Mouse (Mus musculus): ENCODE measurements around the gene AF067061.
"Not testable (repeated sequence)": the region's sequence is repeated elsewhere in the genome, so short reads cannot be mapped to it uniquely, and the experiment has no call there.

AF067061 gene

DNA sequence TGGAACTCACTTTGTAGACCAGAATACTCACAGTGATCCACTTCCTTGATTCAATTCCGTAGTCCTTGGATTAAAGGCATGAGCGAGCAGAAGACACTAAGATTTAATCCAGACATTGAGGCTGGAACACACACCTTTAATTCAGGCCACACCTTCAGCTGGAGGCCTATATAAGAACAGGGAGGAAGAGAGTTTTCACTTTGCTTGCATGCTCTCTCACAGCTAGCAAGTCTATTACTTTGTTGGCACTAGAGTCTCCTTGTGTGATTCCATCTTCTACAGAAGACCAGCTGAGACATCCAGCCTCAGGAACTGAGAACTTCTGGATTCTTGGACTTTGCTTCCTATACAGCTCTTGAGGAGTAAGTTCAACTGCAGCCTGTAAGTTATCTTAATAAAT is at the start of gene AF067061:
Gene AF067061 (plus strand): TSS at position 245 of the 400 bp plus-strand sequence.
- DNase-seq (ENCODE audit: low spot score) = not testable (repeated sequence)

DNA sequence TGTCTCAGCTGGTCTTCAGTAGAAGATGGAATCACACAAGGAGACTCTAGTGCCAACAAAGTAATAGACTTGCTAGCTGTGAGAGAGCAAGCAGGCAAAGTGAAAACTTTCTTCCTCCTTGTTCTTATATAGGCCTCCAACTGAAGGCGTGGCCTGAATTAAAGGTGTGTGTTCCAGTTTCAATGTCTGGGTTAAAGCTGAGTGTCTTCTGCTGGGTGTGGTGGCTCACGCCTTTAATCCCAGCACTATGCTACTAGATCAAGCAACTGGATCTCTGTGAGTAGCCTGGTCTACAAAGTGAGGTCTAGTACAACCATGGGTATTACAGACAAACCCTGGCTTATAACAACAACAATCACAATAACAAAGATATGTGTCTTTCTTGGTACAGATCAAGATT is 47.1 kb upstream of the AF067061 start, which contains the start of gene Gm21762:
Gene Gm21762 (minus strand): TSS at position 101 of the 400 bp plus-strand sequence.
- DNase-seq (ENCODE audit: low spot score) = not testable (repeated sequence)

DNA sequence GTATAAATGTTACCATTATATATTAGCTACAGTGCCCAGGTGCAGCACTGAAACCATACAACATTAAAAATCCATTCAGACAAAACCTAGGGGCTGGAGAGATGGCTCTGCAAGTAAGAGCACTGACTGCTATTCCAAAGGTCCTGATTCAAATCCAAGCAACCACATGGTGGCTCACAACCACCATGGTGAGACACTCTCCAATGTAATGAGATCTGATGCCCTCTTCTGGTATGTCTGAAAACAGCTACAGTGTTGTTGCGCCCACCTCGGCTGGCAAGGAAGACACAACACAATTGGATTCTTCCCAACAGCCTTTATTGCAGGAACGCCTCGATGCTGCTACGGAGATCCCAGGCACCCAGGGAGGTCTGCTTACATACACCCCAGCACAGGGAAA is 42.0 kb upstream of the AF067061 start:
- DNase-seq (ENCODE audit: low spot score) = not testable (repeated sequence)

DNA sequence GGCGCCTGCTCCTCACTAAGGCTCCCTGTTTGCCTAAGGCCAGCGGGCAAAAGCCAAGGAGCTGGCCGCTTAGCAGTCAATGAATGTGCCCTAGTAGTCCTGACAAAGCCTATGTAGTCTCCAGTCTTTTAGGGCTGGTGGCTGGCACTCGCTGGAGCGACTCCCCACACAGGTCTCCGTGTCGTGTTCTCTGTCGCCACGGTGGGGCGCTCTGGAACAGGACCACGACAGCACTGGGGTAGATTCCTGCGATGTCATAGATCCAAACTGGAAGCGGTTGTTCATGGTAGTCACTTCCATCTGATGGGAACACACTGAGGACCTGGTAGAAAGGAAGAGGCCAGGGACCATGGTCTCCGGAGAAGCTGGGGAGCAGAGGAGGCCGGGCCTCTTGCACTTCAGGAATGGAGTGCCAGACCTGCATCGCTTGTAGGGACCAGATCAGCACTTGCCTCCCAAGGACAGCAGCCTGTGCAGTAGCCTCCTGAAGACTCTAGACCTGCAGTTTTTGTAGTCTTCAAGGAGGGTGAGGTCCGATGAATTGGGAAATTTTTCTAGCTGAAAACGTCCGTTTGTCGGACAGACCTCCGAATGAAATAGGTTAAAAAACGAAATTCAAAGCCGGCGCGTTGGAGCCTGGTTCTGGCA is 39.8 kb upstream of the AF067061 start:
- DNase-seq (ENCODE audit: low spot score) = not testable (repeated sequence)

DNA sequence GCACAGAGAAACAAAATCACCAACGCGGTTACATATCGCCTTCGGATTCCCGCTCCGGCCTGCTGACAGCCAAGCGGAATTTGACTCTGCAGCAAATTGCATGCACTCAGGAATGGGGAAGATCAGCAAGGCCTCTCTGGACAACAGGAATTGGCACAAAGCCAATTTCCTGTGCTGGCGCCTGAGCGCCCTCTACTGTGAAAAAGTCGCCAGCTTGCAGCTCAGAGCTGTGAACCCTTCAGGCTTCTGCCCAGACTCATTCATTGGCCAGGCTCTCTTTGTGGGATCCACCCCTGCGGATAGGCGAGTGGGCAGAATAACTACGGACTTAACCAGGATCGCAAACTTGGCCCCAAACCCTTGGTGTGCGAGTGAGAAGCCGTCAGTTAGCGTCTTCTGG is 31.1 kb upstream of the AF067061 start:
- not testable (repeated sequence) for DNase-seq (ENCODE audit: low spot score)

DNA sequence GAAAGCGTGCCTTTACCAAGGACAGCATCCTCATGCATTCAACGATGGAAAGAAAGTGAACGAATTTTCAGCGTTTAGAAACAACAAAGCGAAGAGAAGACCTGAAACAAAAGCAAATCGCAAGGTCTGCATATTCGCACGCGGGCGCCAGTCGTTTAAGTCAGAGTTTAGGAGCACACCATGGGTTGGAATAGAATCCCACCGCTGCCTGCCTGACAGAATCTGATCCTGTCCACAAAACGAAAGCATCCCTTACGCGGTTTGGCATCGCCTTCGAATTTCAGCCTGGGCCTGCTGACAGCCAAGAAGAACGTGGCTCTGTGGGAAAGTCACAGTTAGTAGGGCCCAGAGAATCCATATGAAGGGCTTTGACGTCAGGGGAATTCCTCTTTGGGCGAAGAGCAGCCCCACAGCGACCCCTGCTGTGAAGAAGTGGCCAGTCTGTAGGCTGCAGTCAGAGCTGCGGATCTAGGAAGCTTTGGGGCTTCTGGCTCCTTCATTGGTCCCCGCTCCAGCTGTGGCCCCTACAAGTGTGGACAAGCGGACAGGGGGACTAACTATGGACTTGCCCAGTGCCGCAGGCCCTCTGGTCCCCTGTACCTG is 30.4 kb upstream of the AF067061 start:
- DNase-seq (ENCODE audit: low spot score) = not testable (repeated sequence)

DNA sequence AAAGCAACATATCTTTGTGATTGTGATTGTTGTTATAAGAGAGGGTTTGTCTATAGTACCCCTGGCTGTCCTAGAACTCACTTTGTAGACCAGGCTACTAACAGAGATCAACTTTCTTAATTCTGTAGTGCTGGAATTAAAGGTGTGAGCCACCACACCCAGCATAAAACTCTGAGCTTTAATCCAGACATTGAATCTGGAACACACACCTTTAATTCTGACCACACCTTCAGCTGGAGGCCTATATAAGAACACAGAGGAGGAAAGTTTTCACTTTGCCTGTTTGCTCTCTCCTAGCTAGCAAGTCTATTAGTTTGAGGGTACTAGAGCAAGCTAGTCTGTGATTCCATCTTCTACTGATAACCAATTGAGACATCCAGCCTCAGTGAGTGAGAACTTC is 24.1 kb upstream of the AF067061 start, which contains the start of gene Gm21731:
Gene Gm21731 (plus strand): TSS at position 301 of the 400 bp plus-strand sequence.
- DNase-seq (ENCODE audit: low spot score) = not testable (repeated sequence)

DNA sequence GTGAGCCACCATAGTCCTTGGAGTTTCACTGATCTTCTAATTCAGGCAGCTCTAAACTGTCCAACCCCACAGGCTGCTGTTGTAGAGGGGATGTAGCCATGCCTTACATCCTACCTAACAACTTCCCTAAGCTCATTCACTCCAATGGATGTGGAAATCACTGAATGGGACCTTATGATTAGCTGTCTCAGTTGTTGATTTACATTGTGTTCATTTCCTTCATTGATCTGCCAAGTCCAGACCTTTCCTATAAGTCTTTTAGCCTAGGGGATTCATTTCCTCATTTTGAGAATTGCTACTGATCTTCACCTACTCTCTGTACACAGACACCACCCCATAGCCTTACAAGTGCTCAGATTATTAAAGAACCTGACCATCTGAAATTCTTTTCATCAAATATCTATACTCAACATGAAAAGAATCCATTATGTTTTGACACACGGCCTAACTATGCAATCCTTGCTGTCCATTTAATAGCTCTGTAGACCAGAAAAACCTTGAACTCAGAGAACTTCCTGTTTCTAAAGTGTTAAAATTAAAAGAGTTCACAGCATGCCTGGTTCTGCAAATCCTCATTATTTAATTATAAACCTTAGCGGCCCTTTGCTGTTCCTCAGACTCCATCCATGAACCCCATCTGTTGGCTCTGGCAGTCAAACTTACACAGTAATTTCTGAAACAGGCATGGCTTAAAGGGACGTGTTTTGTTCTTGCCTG is 11.5 kb upstream of the AF067061 start:
- DNase-seq (ENCODE audit: low spot score) = not testable (repeated sequence)

DNA sequence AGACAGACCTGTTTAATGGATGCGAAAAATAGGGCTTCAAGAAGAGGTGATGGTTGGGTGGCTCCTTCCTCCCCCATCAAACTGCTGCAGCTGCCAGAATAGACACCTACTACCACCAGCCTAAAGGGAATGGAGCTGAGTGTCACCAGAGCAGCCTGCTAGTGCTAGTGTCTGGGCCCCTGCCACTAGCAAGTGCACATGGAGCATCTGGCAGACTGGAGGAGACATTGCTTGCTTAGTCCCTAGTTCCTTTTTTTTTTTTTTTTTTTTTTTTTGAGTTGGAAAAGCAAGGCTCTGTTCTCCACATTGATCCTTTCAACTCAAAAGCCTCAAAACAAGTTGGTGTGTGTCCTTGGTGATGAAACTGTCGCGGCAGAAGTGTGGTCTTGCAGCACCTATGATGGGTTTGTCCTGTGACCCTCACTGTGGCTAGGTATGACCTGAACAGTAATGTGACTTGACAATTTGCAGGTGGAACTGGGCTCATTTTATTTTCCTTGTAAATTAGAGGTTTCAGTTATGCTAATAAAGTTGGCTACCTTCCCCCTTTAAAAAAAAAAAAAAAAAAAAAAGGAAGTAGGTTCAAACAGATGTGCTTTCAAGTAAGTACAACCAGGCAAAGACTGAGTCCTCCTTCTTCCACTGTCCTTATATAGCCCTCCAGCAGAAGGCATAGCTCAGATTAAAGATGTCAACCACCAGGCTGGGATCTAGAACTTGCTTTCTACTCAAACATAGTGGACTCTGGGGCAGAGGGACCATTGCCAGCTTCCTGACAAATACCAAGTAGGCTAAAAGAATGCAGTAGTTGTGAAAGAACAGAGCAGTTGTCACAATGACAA is 3.9 kb upstream of the AF067061 start:
- DNase-seq (ENCODE audit: low spot score) = not testable (repeated sequence)

DNA sequence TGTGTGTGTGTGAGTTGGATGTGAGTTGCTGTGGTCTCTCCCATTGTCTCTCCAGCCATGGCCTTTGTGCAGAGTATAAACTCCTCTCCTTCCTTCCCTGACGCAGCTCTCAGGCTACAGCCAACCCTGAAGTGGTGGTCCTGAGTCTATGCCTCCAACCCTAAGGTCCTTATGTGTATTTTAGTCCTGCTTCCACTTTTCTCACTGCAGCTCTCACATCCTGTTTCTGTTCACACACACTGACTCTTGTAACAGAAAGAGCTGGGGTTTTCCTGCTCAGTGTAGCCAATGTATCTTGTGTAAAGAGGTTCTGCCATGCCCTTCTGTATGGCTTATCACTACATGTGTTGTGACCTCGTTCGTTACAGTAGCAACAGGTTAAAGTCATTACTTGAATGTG is 3.2 kb upstream of the AF067061 start:
- DNase-seq (ENCODE audit: low spot score) = not testable (repeated sequence)

DNA sequence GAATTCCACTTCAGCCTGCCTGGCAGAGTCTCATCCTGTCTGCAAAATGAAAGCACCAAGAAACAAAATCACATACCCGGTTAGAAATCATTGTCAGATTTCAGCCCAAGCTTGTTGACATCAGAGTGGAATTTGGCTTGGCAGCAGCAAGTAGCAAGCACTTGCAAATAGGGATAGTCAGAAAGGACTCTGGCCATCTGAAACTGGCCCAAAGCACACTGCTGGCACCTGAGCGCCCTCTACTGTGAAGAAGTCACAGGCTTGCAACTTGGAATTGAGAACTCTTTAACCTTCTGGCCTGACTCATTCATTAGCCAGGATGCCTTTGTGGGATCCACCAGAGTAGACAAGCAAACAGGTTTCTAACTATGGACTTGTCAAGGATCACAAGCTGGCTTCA is 14.9 kb downstream of the AF067061 start:
- DNase-seq (ENCODE audit: low spot score) = not testable (repeated sequence)

DNA sequence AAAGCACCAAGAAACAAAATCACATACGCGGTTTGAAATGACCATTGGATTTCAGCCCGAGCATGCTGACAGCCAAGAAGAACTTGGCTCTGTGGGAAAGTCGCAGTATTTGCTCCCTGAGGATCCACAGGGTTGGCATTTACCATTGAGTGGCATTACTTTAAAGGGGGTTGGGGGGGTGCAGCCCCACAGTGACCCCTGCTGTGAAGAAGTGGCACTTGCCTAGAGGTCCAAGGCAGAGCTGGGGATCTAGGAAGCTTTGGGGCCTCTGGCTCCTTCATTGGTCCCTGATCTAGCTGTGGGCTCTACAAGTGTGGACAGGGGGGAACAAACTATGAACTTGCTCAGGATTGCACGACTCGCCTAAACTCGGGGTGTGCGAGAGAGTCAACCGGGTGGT is 15.9 kb downstream of the AF067061 start:
- no peak for DNase-seq (ENCODE audit: low spot score)

DNA sequence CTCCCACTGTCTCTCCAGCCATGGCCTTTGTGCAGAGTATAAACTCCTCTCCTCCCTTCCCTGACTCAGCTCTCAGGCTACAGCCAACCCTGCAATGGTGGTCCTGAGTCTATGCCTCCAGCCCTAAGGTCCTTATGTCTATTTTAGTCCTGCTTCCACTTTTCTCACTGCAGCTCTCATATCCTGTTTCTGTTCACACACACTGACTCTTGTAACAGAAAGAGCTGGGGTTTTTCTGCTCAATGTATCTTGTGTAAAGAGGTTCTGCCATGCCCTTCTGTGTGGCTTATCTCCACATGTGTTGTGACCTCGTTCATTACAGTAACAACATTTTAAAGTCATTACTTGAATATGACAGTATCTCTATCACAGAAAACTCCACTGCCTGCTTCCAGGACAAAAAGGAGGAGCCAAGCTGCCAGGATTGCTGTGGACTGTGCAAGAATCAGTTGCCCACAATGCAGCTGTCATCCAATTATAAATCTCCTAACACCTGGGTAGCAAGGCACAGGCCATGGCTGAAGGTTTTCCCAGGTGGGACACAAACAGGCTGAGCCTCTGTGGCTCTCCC is 36.5 kb downstream of the AF067061 start:
- no peak for DNase-seq (ENCODE audit: low spot score)

DNA sequence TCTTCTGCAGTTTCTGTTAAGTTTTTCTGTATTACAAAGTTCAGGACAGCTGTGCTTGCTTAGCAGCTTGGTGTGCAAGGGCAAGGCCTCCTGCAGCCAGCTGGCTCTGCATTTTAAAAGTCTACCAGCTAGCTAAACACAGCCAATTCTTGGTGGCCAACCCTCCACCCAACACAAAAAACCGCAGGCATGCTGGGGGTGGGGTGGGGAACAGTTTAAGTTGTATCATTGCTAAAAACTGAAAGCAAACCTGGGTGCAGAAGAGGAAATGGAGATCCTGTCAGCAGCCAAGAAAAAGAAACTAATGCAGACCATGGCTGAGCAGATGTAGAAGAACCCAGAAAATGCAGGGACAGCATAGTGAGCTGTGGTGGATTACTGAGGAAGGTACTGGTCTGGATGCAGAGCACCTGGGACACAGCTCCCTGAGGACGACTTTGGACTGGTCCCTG is 37.1 kb downstream of the AF067061 start, which contains the start of gene BC147527:
Gene BC147527 (plus strand): TSS at position 402 of the 452 bp plus-strand sequence.
- no peak for DNase-seq (ENCODE audit: low spot score)

DNA sequence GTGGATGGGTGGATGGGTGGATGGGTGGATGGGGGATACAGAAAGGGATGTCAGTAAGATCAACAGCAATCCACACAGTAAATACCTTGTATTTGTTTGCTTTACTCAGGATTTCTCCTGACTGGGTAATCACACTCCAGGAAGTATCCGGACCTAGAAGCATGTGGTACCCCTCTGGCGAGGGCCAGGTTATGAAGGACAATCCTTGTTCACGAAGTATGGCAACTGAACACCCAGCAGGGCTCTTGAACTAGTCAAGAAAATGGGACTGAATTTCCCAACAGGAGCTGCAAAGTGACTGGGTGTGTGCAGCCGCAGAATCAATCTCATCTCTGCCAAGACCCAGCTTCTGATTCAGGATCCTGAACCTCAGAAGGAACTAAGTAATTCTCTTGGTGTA is 37.9 kb downstream of the AF067061 start:
- DNase-seq (ENCODE audit: low spot score) = no peak

DNA sequence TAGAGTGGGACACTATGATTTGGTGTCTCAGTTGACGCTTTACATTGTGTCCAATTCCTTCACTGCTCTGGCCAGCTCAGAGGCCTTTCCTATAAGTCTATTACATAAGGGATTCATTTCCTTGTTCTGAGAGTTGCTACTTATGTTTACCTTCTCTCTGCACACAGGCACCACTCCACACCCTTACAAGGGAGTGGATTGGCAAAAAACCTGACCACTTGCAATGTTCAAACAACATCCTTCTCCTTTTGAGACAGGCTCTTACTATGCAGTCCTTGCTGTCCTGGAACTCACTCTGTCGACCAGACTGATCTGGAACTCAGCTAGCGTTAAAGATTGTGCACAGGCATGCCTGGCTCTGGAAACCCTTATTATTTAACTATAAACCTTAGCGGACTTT is 47.8 kb downstream of the AF067061 start:
- no peak for DNase-seq (ENCODE audit: low spot score)

DNA sequence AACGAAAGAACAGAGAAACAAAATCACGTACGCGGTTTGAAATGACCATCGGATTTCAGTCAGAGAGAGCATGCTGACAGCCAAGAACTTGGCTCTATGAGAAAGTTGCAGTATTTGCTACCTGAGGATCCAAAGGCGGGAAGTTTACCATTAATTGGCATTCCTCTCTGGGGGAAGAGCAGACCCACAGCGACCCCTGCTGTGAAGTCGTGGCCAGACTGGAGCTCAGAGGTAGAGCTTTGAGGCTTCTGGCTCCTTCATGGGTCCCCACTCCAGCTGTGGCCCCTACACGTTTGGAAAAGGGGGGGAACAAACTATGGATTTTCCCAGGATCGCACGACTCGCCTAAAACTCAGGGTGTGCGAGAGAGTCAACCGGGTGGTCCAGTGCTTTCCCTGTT is 50.7 kb downstream of the AF067061 start:
- DNase-seq (ENCODE audit: low spot score) = no peak

Measured in adipocyte (in vitro differentiated cells).